Mouse (Mus musculus) embryonic fibroblast, embryonic 13.5 days (primary cell): Measurements from ENCODE around the gene Wdr41.

Experiments
- CTCF ChIP-seq: IDR thresholded peaks from 2 replicates; pipeline ENCODE4 v1.5.1; 2011; ENCODE audit warnings: mild to moderate bottlenecking, control low read depth, low read length, moderate library complexity, borderline replicate concordance; ENCODE audit not compliant: insufficient read depth
- POLR2A ChIP-seq: IDR thresholded peaks from 2 replicates; pipeline ENCODE4 v1.6.1; 2011; ENCODE audit warnings: low read depth, mild to moderate bottlenecking, control low read depth, low read length, moderate library complexity

- no peak for TF ChIP-seq CTCF
- TF ChIP-seq POLR2A = no peak
Measured at GRCm38 (mm10) chr13:94940104-94940503, 36.0 kb upstream of the Wdr41 start.
